Mouse (Mus musculus): ENCODE measurements around the gene Henmt1. TPM values are rescaled to one million over a fixed set of nuclear protein-coding genes. Genes with fewer than 3 reads are reported as not detected.

The Henmt1 gene
- 1.3 and 1.8 TPM in 2 replicates for polyA plus RNA-seq (2021; fragmentation: Nextera tagmentation)
- long read RNA-seq, experiment 1, partial matches to known transcripts, result 0 of 6 reads
- long read RNA-seq, experiment 1, other reads (novel, unspliced or antisense), result 2 of 6 reads
- long read RNA-seq, experiment 2, partial matches to known transcripts, result 0 of 3 reads
- long read RNA-seq, experiment 2, other reads (novel, unspliced or antisense), result 1 of 3 reads

DNA sequence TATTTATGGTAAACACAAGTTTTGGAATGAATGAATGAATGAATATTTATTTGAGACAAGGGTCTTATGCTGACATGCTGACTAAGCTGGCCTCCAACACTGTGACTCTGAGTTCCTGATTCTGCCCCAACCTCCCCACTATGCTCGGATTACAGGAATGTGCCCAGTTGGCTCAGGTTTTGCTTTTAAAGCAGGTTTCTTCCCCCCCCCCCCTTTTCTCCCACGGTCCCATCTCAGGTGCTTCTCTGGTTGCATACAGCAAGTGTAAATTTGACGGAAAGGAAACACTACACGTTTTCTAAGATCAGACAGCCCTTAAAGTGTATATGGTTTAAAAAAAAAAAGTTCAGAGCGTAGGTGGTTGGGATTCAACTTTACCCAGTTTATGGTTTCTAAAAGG, at the start of gene Henmt1:
Gene Henmt1, plus strand, starts transcription at position 301 of the 400 bp plus-strand sequence.

DNA sequence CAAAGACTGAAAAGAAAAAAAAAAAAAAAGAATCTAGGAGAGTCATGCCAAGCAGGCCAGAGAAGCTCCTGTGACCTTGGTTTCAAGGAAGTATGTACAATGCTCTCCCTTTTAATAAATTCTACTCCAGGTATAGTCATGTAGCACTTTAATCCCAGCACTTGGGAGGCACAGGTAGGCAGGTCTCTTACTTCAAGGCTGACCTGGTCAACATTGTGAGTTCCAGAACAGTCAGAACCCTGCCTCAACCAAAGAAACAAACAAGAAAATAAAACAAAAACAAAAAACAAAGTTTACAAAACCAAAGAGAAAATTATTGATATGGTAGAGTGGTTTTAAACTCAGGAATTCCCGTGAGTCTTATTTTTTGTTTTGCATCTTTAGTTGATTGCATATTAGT, 49.8 kb upstream of the Henmt1 start, which contains the start of gene Fndc7:
Gene Fndc7, minus strand, starts transcription at position 101 of the 400 bp plus-strand sequence.

DNA sequence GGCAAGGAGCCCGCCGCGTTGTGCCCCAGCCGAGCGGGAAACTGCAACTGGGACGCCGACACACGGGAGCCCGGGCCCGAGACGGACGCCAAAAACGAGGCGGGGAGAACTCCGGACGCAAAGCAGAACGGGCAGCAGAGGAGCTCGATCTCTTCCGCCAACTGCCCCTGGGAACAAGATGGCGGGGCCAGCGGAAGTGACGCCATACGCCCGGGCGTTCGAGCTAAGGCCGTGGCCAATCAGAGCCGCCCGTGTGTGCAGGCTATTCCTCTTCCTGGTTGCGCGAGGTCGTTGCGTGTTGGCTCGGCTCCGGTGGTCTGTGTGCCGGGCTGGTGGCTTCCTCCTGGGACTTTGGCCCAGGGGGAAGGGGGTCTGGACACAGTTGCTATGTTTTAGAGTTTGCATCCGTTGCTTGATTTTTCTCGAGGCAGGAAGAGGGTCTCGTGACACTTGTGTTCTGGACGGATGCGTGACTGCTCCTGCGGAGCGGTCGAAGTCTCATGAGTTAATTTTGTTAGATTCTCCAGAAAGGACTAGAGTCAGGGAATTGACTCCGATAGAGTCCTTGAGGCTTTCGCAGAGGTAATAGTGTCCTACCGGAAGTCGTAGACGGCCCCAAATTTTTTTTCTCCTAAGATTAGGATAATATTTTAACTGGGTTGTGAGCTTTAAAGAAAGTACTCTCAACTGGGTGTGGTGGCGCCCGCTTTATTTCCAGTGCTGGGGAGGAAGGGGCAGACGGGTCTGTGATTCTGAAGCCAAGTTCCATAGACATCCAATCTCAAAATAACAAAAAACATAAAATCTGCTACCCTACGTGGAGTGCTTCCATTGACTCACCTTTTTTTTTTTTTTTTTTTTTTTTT, 27.9 kb upstream of the Henmt1 start, which contains the start of gene Prpf38b:
Gene Prpf38b, minus strand, starts transcription at position 180 of the 866 bp plus-strand sequence.

DNA sequence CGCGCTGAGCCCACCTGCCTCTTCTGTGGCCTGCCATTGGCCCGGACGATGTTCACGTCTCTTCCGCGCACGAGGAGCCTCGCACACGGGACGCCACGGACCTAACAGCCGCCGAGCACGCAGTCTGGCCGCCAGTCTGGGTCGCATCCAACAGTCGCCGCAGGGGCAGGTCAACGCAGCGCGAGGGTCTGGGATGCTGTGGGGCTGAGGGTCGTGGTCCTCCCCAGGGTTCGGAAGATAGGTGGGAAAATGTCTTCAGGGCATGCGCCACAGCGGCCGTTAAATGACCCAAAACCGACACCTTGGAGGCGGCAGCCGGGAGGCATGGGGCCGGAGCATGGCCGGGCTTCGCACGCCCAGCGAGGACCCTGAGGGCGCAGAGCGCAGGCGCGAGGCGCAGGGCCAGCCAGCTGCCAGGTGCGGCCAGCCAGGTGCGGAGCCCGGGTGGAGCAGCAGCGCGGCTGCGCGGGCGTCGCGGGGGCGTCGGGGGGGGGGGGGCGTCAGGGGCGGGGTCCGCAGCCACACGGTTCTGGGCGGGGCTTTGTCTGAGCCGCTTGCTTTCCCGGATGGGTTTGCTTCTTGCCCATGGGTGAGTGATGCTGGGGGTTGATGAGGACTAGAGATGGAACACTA, 444 bp downstream of the Henmt1 start, which contains the start of gene Gm9857:
Gene Gm9857, minus strand, starts transcription at position 445 of the 633 bp plus-strand sequence.

Other genes starting within 250 kb of the Henmt1 start
- gene Gpsm2, start 217.6 kb upstream of the Henmt1 start, polyA plus RNA-seq (2021; fragmentation: Nextera tagmentation), result 6.6 and 8.0 TPM in 2 replicates
- not detected in 2 replicates for gene Aknad1, start 200.2 kb upstream of the Henmt1 start, polyA plus RNA-seq (2021; fragmentation: Nextera tagmentation)
- gene Stxbp3, start 99.3 kb upstream of the Henmt1 start, polyA plus RNA-seq (2021; fragmentation: Nextera tagmentation), result 15.1 and 21.3 TPM in 2 replicates
- gene Fndc7, start 49.9 kb upstream of the Henmt1 start, polyA plus RNA-seq (2021; fragmentation: Nextera tagmentation), result 0.06 and 0.10 TPM in 2 replicates
- gene Prpf38b, start 28.1 kb upstream of the Henmt1 start, polyA plus RNA-seq (2021; fragmentation: Nextera tagmentation), result 13.3 and 13.8 TPM in 2 replicates
- not detected in 2 replicates for gene Gm9857, start 572 bp downstream of the Henmt1 start, polyA plus RNA-seq (2021; fragmentation: Nextera tagmentation)
- 3.6 and 4.9 TPM in 2 replicates for gene Fam102b, start 87.7 kb downstream of the Henmt1 start, polyA plus RNA-seq (2021; fragmentation: Nextera tagmentation)
- gene Slc25a54, start 140.6 kb downstream of the Henmt1 start, polyA plus RNA-seq (2021; fragmentation: Nextera tagmentation), result not detected in 2 replicates
- gene Slc25a24, start 183.3 kb downstream of the Henmt1 start, polyA plus RNA-seq (2021; fragmentation: Nextera tagmentation), result 0.91 and 1.3 TPM in 2 replicates